Mouse (Mus musculus): Measurements from ENCODE around the gene Olfr315. TPM values are rescaled to one million over a fixed set of nuclear protein-coding genes. Genes with fewer than 3 reads are reported as not detected.
"Not testable (repeated sequence)": the region's sequence is repeated elsewhere in the genome, so short reads cannot be mapped to it uniquely, and the experiment has no call there.

The Olfr315 gene
- polyA plus RNA-seq, 1 experiment from 2014 or later = not detected

GRCm38 (mm10) chr11:58828937-58829336 is 55.9 kb downstream of the Olfr315 start, which contains the start of gene Olfr312:
Gene Olfr312 (plus strand): TSS chr11:58829237.
- H3K9me3 ChIP-seq; H3K4me3 ChIP-seq; H3K9ac ChIP-seq; H3K4me1 ChIP-seq; H3K27ac ChIP-seq (replicated peaks); H3K27me3 ChIP-seq (replicated peaks); H3K4me2 ChIP-seq; ATAC-seq (ENCODE audit: extremely low read depth, insufficient number of reproducible peaks, low FRiP score, low TSS enrichment); H3K36me3 ChIP-seq: not testable (repeated sequence)

DNA sequence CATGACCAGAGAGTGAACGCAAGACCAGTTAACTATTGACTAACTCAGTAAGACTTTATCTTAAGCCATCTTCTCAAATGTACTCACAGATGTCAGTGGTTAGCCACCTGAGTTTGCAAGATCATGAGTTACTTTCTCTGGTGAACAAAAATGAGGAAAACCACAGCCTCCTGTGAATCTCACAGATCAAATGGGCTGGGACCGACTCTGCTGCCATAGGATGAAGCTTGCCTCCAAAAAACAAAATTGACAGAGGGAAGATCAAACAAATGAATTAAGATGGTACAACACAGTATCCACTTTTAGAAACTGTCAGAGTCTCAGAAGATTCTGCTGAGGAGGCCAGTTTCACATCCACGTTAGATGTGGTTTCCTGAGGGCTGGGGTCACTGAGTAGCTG is 56.8 kb downstream of the Olfr315 start:
- 66% methylated on average over 3 of the region's 3 CpGs for WGBS
- Histone ChIP-seq H3K27me3 (replicated peaks) (no peaks in the 10 kb centered on the region), H3K4me1 (no peaks in the 10 kb centered on the region), H3K4me2 (no peak overlapping the region), H3K4me3 (no peak overlapping the region), H3K9me3 (no peaks in the 10 kb centered on the region), H3K9ac (no peak overlapping the region), H3K27ac (replicated peaks) (no peak overlapping the region), H3K36me3 (no peaks in the 10 kb centered on the region)
- ATAC-seq (ENCODE audit: extremely low read depth, insufficient number of reproducible peaks, low FRiP score, low TSS enrichment) = no peak

Other genes starting within 250 kb of the Olfr315 start
- not detected in 2 replicates for gene Olfr330, start 238.4 kb upstream of the Olfr315 start, polyA plus RNA-seq (2015; fragmentation: Nextera tagmentation; extraction: Ambion mirVana)
- not detected in 2 replicates for gene Olfr329-ps, start 226.8 kb upstream of the Olfr315 start, polyA plus RNA-seq (2015; fragmentation: Nextera tagmentation; extraction: Ambion mirVana)
- gene Olfr328, start 217.6 kb upstream of the Olfr315 start, polyA plus RNA-seq (2015; fragmentation: Nextera tagmentation; extraction: Ambion mirVana) = 0.05 and 0.07 TPM in 2 replicates
- not detected in 2 replicates for gene Olfr224, start 202.6 kb upstream of the Olfr315 start, polyA plus RNA-seq (2015; fragmentation: Nextera tagmentation; extraction: Ambion mirVana)
- not detected in 2 replicates for gene Olfr325, start 195.5 kb upstream of the Olfr315 start, polyA plus RNA-seq (2015; fragmentation: Nextera tagmentation; extraction: Ambion mirVana)
- gene Olfr324, start 178.1 kb upstream of the Olfr315 start, polyA plus RNA-seq (2015; fragmentation: Nextera tagmentation; extraction: Ambion mirVana) = not detected in 2 replicates
- not detected in 2 replicates for gene 2210407C18Rik, start 157.1 kb upstream of the Olfr315 start, polyA plus RNA-seq (2015; fragmentation: Nextera tagmentation; extraction: Ambion mirVana)
- not detected in 2 replicates for gene Olfr323, start 142.7 kb upstream of the Olfr315 start, polyA plus RNA-seq (2015; fragmentation: Nextera tagmentation; extraction: Ambion mirVana)
- 0.68 and 0.96 TPM in 2 replicates for gene Trim58, start 132.7 kb upstream of the Olfr315 start, polyA plus RNA-seq (2015; fragmentation: Nextera tagmentation; extraction: Ambion mirVana)
- not detected in 2 replicates for gene Olfr322, start 114.4 kb upstream of the Olfr315 start, polyA plus RNA-seq (2015; fragmentation: Nextera tagmentation; extraction: Ambion mirVana)
- gene Olfr320, start 92.1 kb upstream of the Olfr315 start, polyA plus RNA-seq (2015; fragmentation: Nextera tagmentation; extraction: Ambion mirVana) = not detected in 2 replicates
- not detected in 2 replicates for gene Olfr319, start 74.0 kb upstream of the Olfr315 start, polyA plus RNA-seq (2015; fragmentation: Nextera tagmentation; extraction: Ambion mirVana)
- not detected in 2 replicates for gene Olfr318, start 49.2 kb upstream of the Olfr315 start, polyA plus RNA-seq (2015; fragmentation: Nextera tagmentation; extraction: Ambion mirVana)
- gene Olfr317, start 34.0 kb upstream of the Olfr315 start, polyA plus RNA-seq (2015; fragmentation: Nextera tagmentation; extraction: Ambion mirVana) = not detected in 2 replicates
- not detected in 2 replicates for gene Olfr316, start 20.5 kb upstream of the Olfr315 start, polyA plus RNA-seq (2015; fragmentation: Nextera tagmentation; extraction: Ambion mirVana)
- 0.08 TPM in 1 of 2 replicates, not detected in the other for gene Olfr314, start 9.8 kb downstream of the Olfr315 start, polyA plus RNA-seq (2015; fragmentation: Nextera tagmentation; extraction: Ambion mirVana)
- 0.47 and 0.66 TPM in 2 replicates for gene Fam183b, start 28.8 kb downstream of the Olfr315 start, polyA plus RNA-seq (2015; fragmentation: Nextera tagmentation; extraction: Ambion mirVana)
- 0.12 and 0.17 TPM in 2 replicates for gene Olfr313, start 41.8 kb downstream of the Olfr315 start, polyA plus RNA-seq (2015; fragmentation: Nextera tagmentation; extraction: Ambion mirVana)
- gene Olfr312, start 56.0 kb downstream of the Olfr315 start, polyA plus RNA-seq (2015; fragmentation: Nextera tagmentation; extraction: Ambion mirVana) = 0.11 and 0.13 TPM in 2 replicates
- gene Olfr311, start 66.1 kb downstream of the Olfr315 start, polyA plus RNA-seq (2015; fragmentation: Nextera tagmentation; extraction: Ambion mirVana) = 0.17 and 0.24 TPM in 2 replicates
- gene Gm12258, start 74.0 kb downstream of the Olfr315 start, polyA plus RNA-seq (2015; fragmentation: Nextera tagmentation; extraction: Ambion mirVana) = 3.9 and 5.2 TPM in 2 replicates
- 3.3 and 4.4 TPM in 2 replicates for gene 2810021J22Rik, start 94.0 kb downstream of the Olfr315 start, polyA plus RNA-seq (2015; fragmentation: Nextera tagmentation; extraction: Ambion mirVana)
- gene Zfp39, start 131.0 kb downstream of the Olfr315 start, polyA plus RNA-seq (2015; fragmentation: Nextera tagmentation; extraction: Ambion mirVana) = 3.3 and 3.5 TPM in 2 replicates
- 0.16 and 0.41 TPM in 2 replicates for gene Btnl10, start 144.7 kb downstream of the Olfr315 start, polyA plus RNA-seq (2015; fragmentation: Nextera tagmentation; extraction: Ambion mirVana)
- 151 and 166 TPM in 2 replicates for gene Rnf187, start 165.7 kb downstream of the Olfr315 start, polyA plus RNA-seq (2015; fragmentation: Nextera tagmentation; extraction: Ambion mirVana)
- gene Hist3h2ba, start 175.7 kb downstream of the Olfr315 start, polyA plus RNA-seq (2015; fragmentation: Nextera tagmentation; extraction: Ambion mirVana) = 14.4 and 14.9 TPM in 2 replicates
- 26.4 and 28.5 TPM in 2 replicates for gene Hist3h2a, start 181.5 kb downstream of the Olfr315 start, polyA plus RNA-seq (2015; fragmentation: Nextera tagmentation; extraction: Ambion mirVana)
- gene Trim17, start 181.5 kb downstream of the Olfr315 start, polyA plus RNA-seq (2015; fragmentation: Nextera tagmentation; extraction: Ambion mirVana) = 0.43 and 0.76 TPM in 2 replicates
- 25.6 and 28.2 TPM in 2 replicates for gene Trim11, start 204.9 kb downstream of the Olfr315 start, polyA plus RNA-seq (2015; fragmentation: Nextera tagmentation; extraction: Ambion mirVana)

All from heart, embryonic 13.5 days (tissue).